Mouse (Mus musculus): ENCODE measurements around the gene Alg6.

Alg6 gene

DNA sequence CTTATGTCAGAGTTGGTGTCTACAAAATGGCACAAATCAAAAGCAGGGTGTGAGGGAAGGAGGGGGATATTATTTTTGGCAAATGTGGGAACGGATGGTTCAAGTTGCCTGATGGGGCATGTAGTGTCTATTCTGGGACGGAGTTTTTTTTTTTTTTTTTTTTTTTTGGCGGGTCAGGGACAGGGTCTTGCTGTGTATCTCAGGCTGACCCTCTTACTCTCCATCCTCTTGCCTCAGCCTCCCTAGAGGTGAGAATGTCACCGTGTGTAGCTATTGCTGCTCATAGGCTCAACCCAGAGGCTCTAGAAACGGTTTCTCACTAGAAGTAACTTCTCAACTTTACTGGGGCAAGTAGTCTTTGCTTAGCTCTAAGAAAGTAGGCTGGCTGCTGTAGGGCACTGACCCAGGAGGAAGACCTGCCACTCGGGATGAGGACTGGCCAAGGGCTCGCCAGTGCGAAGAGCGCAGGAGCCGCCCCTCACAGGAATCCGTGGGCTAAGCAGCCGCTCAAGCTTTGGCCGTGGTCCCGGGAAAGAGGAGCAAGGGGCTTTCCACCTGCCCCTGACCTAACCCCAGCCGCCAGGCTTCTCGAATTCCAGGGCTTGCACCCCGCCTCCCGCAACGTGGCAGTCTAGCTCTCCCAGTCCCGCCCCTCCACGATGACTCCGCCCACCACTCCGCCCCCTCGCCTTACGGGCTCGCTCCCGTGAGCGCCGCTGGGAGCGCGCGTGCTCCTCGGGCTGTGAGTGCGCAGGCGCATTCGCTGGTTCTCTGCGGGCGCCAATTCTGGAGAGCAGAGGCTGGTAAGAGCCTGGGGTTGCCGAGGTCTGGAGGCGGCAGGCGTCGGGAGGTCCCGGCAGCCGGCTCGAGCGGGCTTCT is at the start of gene Alg6:
Alg6 (plus strand) TSS at position 761 of the 879 bp plus-strand sequence.
- DNase-seq (ENCODE audit: low read depth, low spot score): peak; percentile 93

DNA sequence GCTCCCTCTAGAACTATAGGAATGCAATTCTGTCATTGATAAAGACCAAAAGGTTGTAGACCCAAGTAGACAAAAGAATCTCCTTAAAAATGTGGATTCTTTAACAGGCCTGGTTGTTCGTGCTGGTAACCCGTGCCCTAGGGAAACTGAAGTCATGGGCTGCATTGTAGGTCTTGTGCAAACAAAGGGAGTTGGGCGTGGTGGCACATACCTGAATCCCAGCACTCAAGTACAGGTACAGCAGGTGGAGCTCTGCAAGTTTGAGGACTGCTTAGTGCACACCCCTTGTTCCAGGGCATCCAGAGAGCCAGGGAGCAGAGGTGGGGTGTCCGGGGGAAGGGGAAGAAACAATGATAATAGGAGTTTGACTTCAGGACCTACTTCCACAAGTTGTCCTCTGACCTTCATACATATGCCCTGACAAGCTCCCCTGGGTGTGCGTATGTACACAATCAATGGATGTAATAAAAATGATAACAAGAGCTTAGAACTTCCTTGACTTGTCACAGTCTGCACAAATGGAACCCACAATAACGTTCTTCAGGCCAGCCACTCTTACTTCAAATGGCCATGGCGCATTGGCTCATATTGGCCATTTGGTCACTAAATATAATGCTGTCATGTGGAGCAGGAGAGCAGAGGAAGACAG is 45.1 kb upstream of the Alg6 start:
- DNase-seq (ENCODE audit: low read depth, low spot score): no peak

DNA sequence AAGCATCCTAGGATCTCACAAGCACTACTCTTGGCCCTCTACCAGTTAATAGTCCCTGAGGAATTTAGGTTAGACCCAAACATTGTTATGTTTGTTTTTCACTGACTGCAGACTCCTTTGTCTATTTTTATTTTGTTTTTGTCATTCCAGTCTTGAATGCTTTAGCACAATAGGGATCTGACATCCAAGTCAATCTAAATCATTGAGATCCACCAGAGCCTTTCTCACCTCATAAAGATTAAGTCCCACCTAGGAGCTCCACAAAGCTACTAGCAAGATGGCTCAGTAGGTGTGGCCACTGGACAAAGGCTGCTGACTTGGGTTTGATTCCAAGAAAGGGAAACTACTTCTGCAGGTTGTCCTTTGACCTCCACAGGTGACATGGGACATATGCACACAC is 40.3 kb upstream of the Alg6 start:
- no peak for DNase-seq (ENCODE audit: low read depth, low spot score)

DNA sequence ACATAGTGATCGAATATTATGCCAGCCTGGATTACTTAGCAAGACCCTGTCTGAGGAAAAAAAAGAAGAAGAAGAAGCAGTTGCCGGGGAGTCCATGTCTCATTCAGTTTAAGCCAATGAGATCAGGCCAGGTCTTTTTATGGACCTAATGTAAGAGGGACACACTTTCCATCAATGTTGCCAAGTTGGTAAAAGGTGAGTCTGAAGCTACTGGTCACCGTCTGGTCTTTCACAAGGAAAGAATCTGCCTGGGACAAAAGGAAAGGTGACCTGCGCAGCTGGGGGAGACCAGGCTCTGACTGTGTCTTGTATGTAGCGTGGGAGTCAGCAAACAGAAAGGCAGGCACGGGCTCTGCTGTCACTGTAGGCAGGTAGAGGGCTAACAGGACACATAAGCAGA is 31.5 kb upstream of the Alg6 start:
- no peak for DNase-seq (ENCODE audit: low read depth, low spot score)

DNA sequence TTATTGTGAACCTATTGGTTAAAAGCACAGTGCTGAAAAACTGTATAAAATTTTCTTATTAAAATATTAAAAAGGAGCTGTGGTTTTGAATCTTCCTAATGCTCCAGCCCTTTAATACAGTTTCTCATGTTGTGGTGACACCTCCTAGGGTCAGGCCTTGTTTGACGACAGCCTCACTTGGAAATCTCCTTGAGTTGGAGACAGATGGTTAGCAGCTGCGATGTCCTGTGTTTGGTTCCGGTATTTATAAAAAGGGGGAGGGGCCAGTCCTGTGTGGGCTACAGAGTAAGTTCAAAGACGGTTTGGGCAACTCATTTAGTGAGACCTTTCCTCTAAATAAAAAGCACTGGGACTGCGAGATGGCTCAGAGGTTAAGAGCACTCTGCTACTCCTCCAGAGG is 29.2 kb upstream of the Alg6 start:
- DNase-seq (ENCODE audit: low read depth, low spot score): no peak

DNA sequence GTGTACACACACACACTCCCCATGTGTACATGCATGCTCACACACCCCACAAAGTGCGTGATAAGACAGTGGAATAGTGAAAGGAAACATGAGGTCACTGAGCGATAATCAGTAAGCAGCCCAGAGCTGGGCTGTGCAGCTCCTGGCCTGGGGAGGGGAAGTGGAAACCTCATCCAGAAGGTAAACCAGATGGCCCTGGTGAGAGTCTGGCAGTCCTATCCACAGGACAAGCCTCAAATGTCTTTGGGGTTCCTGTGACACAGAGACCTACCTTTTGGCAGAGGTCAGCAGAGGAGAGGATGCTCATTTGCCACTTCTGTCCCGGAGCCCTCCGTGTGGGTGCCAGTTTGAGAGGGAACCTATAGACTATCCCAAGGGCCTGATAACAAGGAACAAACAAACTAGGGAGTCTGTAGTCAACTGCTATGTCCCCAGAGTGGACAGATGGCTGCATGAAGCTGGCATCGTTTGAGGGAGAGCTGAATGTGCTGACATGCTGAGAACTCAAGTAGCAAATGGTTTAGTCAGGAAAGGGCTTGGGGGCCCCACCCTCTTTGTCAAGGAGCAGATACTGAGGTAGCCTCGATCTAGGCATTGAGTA is 2.8 kb upstream of the Alg6 start:
- no peak for DNase-seq (ENCODE audit: low read depth, low spot score)

DNA sequence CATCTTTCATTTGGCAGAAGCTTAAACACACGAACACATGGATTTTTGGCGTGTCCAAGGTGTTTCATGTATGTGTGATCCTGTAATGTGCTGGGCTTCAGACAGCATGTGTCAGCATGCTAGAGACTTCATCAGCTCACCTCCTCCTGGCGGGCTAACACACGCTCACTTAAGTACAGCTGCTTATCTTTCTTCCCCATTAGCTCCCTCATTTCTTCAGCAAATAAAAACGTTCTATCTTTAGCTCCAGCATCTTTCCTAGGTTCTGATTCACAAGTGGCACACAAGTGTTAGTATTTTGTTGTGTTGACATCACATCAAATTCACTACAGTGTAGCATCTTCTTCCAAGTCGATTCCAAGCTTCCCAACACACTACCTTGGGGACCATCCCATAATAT is 1.5 kb upstream of the Alg6 start:
- no peak for DNase-seq (ENCODE audit: low read depth, low spot score)

DNA sequence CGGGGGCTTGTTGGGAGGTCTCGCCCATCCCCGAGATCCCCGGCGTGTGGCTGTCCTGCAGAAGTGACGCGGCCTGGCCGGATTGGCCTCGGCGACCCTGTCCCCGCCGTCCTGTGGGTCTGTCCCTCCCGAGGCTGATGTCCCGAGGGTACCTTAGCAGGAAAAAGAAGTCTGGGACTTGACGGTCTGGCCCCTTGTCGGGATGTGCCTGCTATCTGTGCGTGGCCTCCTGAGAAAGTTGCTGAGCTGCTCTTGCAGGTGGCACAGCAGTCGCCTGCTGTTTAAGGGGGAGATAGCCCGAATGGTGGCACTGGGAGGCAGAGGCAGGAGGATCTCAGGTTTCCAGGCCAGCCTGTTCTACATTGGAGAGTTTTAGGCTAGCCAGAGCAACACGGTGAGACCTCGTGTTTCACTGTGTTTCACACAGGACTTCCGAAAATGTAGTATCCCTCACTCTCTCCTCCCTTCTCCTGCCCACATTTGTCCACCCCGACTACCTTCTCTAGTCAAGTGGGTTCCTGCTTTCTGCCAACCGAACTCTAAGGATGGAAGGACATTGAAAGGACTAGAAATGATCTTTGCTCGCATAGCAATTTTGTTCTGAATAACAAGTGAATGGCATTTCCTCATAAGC is 436 bp downstream of the Alg6 start:
- DNase-seq (ENCODE audit: low read depth, low spot score): peak; percentile 21

DNA sequence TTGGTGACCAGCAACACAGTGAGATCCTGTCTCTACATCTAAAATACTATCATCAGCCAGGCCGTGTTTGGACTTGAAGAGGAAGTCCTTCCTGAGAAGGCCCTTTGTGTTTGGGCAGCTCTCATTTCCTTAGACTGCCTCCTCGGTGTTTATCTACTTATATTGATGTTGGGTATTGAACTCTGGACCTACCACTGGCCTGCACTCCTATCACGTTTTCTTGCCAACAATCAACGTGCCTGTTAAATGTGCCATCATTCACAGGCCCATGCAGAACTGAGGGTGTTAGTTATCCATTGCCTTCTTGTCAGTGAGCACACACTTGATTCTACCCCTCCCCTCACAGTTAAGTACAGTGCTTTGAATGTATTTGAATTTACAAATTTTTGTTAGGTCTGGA is 2.4 kb downstream of the Alg6 start:
- no peak for DNase-seq (ENCODE audit: low read depth, low spot score)

DNA sequence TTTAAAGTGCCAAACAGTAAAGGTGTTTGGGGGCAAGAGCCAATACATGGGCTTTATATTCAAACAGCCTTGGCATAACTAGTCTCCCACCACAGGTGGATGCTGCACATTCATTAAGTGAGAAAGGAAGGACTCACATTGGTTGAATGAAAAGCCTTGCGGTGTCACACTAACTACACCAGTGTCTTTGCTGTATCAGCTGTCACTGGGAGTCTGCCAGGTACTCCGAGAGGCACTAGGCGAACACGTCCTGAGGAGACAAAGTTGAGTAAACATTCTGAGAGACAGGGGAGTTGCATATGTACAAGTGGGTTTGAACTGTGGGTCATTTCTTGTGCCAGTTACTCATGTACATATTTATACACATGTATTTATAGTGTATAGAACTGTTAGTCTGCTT is 8.9 kb downstream of the Alg6 start:
- no peak for DNase-seq (ENCODE audit: low read depth, low spot score)

DNA sequence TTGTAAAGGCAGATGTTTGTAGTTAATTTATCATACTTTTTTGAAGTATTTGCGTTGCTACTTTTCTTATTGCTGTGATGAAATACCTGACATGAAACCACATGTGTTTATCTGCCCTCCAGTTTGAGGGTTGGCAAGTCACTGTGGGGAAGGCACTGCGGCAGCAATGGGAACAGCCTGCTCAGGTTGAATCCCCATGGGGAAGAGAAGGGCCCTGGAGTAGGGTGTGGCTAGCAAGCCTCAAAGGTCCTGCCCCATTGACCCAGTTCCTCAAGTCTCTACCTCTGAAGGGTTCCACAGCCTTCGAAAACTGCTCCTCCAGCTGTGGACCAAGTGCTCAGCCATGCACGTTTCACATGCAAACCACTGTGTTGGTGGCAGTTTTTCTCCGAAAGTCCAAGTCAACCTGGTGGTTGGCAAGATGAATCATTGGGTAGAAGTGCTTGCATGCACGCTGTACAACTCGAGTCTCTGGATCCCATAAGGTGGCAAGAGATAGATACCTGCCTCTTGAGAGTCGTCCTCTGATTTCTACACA is 10.5 kb downstream of the Alg6 start:
- DNase-seq (ENCODE audit: low read depth, low spot score): no peak

DNA sequence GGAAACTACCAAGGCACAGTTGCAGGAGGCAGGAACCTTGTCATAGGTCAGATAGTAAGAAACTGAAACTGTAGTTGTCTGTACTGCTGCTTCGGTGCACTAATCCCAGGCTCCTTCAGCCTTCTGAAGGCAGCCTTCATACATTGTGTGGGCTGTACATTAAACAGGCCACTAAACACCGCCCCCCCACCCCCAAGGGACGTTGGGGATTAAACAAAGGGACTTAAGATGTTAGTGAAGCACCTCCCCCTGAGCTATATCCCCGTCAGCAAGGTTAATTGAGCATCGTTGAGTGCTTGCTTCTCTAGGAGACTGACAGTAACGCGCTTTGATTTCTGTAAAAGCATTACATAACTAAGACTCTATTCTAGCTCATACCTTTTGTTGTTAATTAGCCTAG is 24.4 kb downstream of the Alg6 start:
- DNase-seq (ENCODE audit: low read depth, low spot score): no peak

DNA sequence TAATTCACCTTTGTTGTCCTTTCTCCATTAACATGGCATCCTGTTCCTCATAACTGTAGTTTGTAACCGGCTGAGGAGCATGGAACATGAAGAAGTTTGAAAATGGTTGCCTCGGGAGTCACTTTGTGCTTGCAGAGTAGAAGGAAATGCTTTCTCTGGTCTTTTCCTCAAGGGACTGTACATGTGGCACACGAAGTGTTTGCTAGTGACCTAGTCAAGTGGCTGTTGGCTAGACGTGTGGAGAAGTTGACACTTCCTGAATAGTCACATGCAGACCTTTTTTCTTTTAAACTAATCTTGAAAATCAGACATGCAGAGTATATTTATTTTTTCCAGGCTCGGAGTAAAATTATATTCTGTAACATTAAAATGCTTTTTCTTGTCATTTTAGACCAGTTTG is 37.0 kb downstream of the Alg6 start:
- no peak for DNase-seq (ENCODE audit: low read depth, low spot score)

DNA sequence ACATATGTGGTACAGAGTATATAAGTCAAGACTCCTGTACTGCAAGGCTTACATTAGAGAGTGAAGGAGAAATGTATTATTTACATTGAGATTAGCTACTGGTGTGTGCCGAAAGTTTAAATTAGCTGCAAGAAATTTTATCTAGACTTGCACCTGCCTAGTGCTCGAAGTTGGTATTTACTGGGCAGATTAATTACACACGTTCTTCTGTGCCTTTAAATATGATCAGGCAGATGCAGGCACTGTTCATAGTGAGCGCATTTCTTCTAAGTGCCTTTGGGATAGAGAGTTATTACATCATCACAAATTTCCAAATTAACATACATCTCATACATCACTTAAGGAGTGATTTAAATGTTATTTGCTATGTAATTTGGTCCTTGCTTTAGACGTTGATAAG is 50.8 kb downstream of the Alg6 start:
- no peak for DNase-seq (ENCODE audit: low read depth, low spot score)

DNA sequence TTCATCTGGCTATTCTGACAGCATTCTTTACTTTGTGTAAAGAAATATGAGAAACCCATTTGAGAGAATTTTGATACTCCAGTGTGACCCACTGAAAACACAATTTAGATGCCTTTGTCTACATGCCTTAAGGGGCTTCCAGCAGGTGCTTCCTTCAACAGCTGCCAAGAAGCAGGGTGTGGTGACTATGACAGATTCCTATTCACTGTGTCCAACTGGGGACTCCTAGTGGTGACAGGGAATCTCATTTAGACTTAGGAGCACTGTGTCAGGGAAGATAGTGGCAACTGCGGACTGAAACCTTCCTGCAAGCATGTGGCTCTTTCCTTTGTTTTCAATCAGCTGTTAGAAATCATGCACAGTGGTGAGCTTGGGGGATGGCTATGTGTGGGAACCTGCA is 51.3 kb downstream of the Alg6 start:
- peak; percentile 20 for DNase-seq (ENCODE audit: low read depth, low spot score)

DNA sequence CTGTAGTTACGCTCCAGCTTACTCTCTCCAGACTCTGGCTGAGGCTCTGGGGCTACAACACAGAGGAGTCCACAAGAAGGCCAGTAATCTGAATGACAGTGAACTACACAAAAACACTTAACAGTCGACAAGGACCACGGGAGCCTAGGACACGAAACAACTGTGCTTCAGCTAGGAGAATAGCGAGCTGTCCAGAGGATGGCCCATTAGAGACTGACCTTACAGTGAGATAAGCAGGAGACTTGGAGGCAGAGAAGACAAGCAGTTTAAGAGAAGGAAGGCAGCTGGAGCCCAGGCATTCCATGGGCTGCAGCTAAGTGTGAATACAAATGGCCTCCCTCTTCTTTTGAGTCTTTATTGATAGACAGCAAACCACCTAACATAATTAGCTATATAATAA is 55.1 kb downstream of the Alg6 start:
- DNase-seq (ENCODE audit: low read depth, low spot score): no peak

DNA sequence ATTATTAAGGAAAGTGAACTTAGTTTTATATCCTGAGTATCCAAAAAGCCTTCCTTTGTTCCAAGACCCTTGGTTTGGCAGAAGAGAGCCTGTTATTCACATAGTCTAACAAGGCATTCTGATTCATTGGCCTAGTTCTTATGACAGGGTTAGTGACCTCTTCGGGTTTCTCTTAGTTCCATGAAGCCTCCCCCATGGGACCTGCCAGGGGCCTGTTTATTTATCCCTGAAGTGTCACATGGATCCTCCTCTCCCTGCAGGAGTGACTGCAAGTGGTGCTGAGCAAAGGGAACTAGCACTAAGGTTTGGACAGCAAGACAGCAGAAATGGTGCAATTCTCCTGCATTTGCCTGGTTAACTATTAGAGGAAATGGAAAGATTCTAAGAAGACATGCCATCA is 57.6 kb downstream of the Alg6 start:
- no peak for DNase-seq (ENCODE audit: low read depth, low spot score)

DNA sequence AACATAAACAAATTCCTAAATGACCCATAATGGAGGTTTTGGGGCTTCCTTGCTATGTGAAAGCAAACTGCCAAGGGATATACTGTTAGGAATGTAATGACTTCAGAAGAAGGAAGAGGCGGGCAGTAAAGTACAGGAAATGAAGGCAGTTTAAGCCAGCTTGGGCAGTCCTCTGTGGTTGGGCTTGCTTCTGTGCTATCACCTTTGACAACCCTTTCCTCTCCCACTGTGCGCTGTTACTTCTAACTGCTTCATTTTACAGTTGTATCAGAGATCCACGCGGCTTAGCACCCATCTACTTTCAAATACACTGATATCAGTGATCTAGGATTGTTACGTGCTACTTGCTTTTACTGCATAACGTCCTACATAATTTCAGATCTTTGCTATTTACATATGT is 76.9 kb downstream of the Alg6 start:
- peak; percentile 8 for DNase-seq (ENCODE audit: low read depth, low spot score)

Data from 3T3-L1 (cell line).